Mouse (Mus musculus): Measurements from ENCODE around the gene Ampd1. TPM values are rescaled to one million over a fixed set of nuclear protein-coding genes. Genes with fewer than 3 reads are reported as not detected.

Ampd1 gene
- polyA plus RNA-seq, 1 experiment: not detected

DNA sequence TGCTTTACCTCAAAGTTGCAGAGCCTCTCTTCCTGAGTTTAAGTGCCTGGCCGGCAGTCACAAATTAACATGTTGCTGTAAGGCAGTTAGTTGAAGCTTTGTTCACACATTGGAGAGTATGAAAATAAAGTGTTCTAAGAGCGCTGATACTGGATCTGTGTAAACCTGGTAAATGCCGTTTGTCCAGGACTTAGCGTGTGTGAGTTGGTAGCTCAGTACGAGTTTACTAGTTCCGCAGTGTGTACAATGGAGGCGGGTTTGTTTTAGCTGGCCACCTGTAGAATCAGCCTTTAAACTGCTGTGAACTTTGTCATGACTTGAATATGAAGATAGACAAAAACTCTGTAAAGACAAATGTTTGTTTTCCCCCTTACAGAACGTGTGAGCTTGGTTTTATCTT is 6.9 kb upstream of the Ampd1 start:
- H3K36me3 ChIP-seq (ENCODE audit: control insufficient read depth, insufficient read depth, low read length): peaks cover 44% of the 10 kb centered on the region

DNA sequence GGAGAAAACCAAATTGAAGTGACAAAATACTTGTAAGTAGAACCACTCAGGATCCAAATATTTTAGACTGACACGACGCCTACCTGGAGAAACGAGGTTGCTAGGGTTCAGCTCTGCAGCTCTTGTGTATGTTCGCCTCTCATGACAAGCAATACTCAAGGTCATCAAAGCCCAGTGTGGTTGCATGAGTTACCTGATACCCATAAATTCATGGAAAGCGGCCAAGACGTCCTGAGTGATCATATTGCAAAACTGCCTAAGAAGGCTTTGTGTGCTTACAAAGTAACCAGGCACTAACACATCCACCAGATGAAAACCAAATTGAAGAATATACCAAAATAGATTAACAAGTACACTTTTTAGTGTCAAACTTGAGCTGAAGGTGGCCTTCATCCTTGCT is 4.8 kb upstream of the Ampd1 start:
- Histone ChIP-seq H3K4me3 (ENCODE audit: low read depth, low read length) (no peak overlapping the region), H3K36me3 (ENCODE audit: control insufficient read depth, insufficient read depth, low read length) (peaks cover 26% of the 10 kb centered on the region), H3K4me1 (ENCODE audit: control insufficient read depth, insufficient read depth, insufficient read length, low read length) (no peaks in the 10 kb centered on the region), H3K27ac (ENCODE audit: insufficient read depth, low read depth, low read length) (no peak overlapping the region), H3K27me3 (ENCODE audit: control insufficient read depth, insufficient read depth, low read length) (no peaks in the 10 kb centered on the region)
- 60% methylated on average over 6 of the region's 6 CpGs for WGBS
- TF ChIP-seq POLR2A (IDR thresholded peaks at IDR 0.05; ENCODE audit: low read depth, low read length) (no peak), CTCF (IDR thresholded peaks at IDR 0.05; ENCODE audit: extremely low read depth, insufficient read length, insufficient replicate concordance, low read depth, low read length) (no peak)

More for the DNA sequence above, 6.9 kb upstream of the Ampd1 start:
- H3K27me3 ChIP-seq (ENCODE audit: control insufficient read depth, insufficient read depth, low read length): no peaks in the 10 kb centered on the region
- no peak overlapping the region for H3K27ac ChIP-seq (ENCODE audit: insufficient read depth, low read depth, low read length)
- TF ChIP-seq CTCF (IDR thresholded peaks at IDR 0.05; ENCODE audit: extremely low read depth, insufficient read length, insufficient replicate concordance, low read depth, low read length) (no peak), POLR2A (IDR thresholded peaks at IDR 0.05; ENCODE audit: low read depth, low read length) (no peak)
- no peaks in the 10 kb centered on the region for H3K4me1 ChIP-seq (ENCODE audit: control insufficient read depth, insufficient read depth, insufficient read length, low read length)
- no peak overlapping the region for H3K4me3 ChIP-seq (ENCODE audit: low read depth, low read length)
- WGBS: 82% methylated on average over 8 of the region's 8 CpGs

DNA sequence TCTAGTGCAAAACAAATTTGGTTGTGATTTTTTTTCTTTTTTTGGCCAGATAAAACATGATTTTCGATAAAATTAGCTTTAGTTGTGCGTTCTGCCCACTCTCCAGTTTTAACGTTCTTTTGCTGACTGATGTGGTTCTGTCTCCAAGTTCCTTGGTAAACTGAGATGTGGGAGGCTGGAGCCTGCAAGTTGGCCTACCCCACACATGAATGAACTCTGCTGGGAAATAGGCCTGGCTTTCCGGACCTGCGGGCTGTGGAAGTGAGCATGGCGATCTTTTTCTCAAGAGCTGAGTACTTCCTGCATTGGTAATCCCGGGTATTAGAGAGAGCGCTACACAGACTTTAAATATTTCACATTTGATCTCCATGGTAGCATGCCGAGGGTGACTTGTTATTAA is 2.1 kb downstream of the Ampd1 start:
- no peak overlapping the region for H3K4me3 ChIP-seq (ENCODE audit: low read depth, low read length)
- no peak for TF ChIP-seq CTCF (IDR thresholded peaks at IDR 0.05; ENCODE audit: extremely low read depth, insufficient read length, insufficient replicate concordance, low read depth, low read length)
- no peak for TF ChIP-seq POLR2A (IDR thresholded peaks at IDR 0.05; ENCODE audit: low read depth, low read length)
- H3K36me3 ChIP-seq (ENCODE audit: control insufficient read depth, insufficient read depth, low read length): no peaks in the 10 kb centered on the region
- H3K27ac ChIP-seq (ENCODE audit: insufficient read depth, low read depth, low read length): no peak overlapping the region
- H3K27me3 ChIP-seq (ENCODE audit: control insufficient read depth, insufficient read depth, low read length): no peaks in the 10 kb centered on the region
- WGBS: 85% methylated on average over 9 of the region's 9 CpGs
- no peaks in the 10 kb centered on the region for H3K4me1 ChIP-seq (ENCODE audit: control insufficient read depth, insufficient read depth, insufficient read length, low read length)

DNA sequence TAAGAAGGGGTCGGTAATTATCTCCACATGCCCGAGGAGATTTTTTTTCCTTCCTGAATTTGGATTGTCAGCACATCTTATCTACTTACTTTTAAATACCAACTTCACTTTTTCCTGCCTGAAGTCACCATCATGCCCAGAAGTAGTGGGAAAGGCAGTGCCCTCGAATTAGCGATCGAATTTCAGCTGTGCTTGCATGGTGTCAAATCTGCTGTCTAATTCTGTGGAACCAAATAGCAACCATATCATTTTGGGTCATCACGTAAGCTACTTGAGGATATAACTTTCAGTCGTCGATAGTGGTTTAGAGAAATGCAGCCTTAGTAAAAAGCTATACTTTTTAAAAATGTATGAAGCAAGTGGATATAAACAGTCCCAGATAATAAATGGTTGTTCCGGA is 2.7 kb downstream of the Ampd1 start:
- H3K4me3 ChIP-seq (ENCODE audit: low read depth, low read length): no peak overlapping the region
- H3K4me1 ChIP-seq (ENCODE audit: control insufficient read depth, insufficient read depth, insufficient read length, low read length): no peaks in the 10 kb centered on the region
- 88% methylated on average over 9 of the region's 9 CpGs for WGBS
- H3K27ac ChIP-seq (ENCODE audit: insufficient read depth, low read depth, low read length): no peak overlapping the region
- TF ChIP-seq POLR2A (IDR thresholded peaks at IDR 0.05; ENCODE audit: low read depth, low read length) (no peak), CTCF (IDR thresholded peaks at IDR 0.05; ENCODE audit: extremely low read depth, insufficient read length, insufficient replicate concordance, low read depth, low read length) (no peak)
- no peaks in the 10 kb centered on the region for H3K27me3 ChIP-seq (ENCODE audit: control insufficient read depth, insufficient read depth, low read length)
- H3K36me3 ChIP-seq (ENCODE audit: control insufficient read depth, insufficient read depth, low read length): no peaks in the 10 kb centered on the region

DNA sequence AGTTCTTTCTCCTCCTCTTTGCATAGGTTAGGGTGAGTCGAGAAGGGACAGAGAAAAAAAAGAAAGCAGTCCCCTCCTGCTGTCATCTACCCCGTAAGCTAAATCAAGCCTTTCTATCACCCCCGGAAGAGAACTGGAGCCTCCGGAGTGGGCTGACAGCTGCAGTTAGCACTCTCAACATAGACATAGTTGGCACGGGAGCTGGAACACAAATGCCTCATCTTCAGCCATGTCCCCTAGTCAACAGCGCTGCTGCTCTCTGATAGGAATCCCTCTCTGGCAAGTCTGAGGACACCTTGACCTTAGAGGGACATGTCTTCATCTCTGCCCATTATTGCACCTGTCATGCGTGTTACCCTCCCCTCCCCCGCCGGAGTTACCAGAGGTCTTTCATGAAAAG is 5.5 kb downstream of the Ampd1 start:
- H3K4me1 ChIP-seq (ENCODE audit: control insufficient read depth, insufficient read depth, insufficient read length, low read length): no peaks in the 10 kb centered on the region
- no peak overlapping the region for H3K27ac ChIP-seq (ENCODE audit: insufficient read depth, low read depth, low read length)
- no peaks in the 10 kb centered on the region for H3K36me3 ChIP-seq (ENCODE audit: control insufficient read depth, insufficient read depth, low read length)
- no peaks in the 10 kb centered on the region for H3K27me3 ChIP-seq (ENCODE audit: control insufficient read depth, insufficient read depth, low read length)
- WGBS: 82% methylated on average over 9 of the region's 9 CpGs
- H3K4me3 ChIP-seq (ENCODE audit: low read depth, low read length): no peak overlapping the region
- TF ChIP-seq CTCF (IDR thresholded peaks at IDR 0.05; ENCODE audit: extremely low read depth, insufficient read length, insufficient replicate concordance, low read depth, low read length) (no peak), POLR2A (IDR thresholded peaks at IDR 0.05; ENCODE audit: low read depth, low read length) (no peak)

DNA sequence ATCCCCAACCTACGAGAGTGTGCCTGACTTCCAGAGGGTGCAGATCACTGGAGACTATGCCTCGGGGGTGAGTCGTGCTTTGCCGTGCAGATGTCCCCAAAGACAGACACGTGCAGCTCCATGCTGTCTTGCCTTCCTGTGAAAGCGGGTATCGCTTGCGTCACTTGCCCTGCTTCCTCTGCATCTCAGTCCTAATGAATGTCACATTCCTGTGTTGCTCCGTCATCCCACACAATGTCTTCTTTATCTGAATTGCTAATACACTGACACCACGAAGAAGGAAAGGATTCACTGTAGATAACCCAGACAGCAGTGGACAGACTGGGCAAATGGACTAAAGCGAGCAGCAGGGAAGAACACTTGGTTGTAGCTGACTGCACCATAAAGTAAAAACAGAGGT is 7.2 kb downstream of the Ampd1 start:
- no peaks in the 10 kb centered on the region for H3K4me1 ChIP-seq (ENCODE audit: control insufficient read depth, insufficient read depth, insufficient read length, low read length)
- TF ChIP-seq CTCF (IDR thresholded peaks at IDR 0.05; ENCODE audit: extremely low read depth, insufficient read length, insufficient replicate concordance, low read depth, low read length) (no peak), POLR2A (IDR thresholded peaks at IDR 0.05; ENCODE audit: low read depth, low read length) (no peak)
- no peak overlapping the region for H3K27ac ChIP-seq (ENCODE audit: insufficient read depth, low read depth, low read length)
- H3K4me3 ChIP-seq (ENCODE audit: low read depth, low read length): no peak overlapping the region
- H3K27me3 ChIP-seq (ENCODE audit: control insufficient read depth, insufficient read depth, low read length): no peaks in the 10 kb centered on the region
- WGBS: 77% methylated on average over 11 of the region's 11 CpGs
- no peaks in the 10 kb centered on the region for H3K36me3 ChIP-seq (ENCODE audit: control insufficient read depth, insufficient read depth, low read length)

DNA sequence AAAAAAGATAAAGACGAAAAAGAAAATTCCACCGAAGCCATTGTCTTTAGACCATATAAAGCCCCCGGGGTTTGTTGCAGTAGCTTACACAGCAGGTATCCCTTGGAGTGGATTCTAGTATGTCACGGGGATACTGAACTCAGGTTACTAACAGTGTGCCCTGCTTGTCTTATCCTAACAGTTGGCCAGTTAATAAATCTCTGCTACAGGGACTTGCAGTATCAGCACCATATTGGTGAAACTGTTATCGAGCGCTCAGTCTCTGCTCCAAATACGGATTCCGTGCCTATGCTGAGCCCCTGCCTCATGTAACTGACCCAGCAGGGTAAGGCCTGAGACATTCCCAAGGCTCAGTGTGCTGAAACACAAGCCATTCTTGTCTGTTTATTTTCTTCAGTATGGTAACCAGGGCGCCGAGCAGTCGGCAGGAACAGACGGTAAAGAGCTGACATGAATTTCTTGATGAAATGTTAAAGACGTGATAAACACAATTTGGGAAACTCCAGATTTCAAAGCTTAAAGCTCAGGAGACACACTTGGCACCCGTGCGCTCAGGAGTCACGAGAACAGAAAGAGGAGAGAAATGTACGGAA is 8.1 kb downstream of the Ampd1 start:
- H3K27ac ChIP-seq (ENCODE audit: insufficient read depth, low read depth, low read length): no peak overlapping the region
- H3K36me3 ChIP-seq (ENCODE audit: control insufficient read depth, insufficient read depth, low read length): no peaks in the 10 kb centered on the region
- H3K4me3 ChIP-seq (ENCODE audit: low read depth, low read length): no peak overlapping the region
- H3K27me3 ChIP-seq (ENCODE audit: control insufficient read depth, insufficient read depth, low read length): no peaks in the 10 kb centered on the region
- TF ChIP-seq POLR2A (IDR thresholded peaks at IDR 0.05; ENCODE audit: low read depth, low read length) (no peak), CTCF (IDR thresholded peaks at IDR 0.05; ENCODE audit: extremely low read depth, insufficient read length, insufficient replicate concordance, low read depth, low read length) (no peak)
- no peaks in the 10 kb centered on the region for H3K4me1 ChIP-seq (ENCODE audit: control insufficient read depth, insufficient read depth, insufficient read length, low read length)
- 86% methylated on average over 17 of the region's 17 CpGs for WGBS
